Mouse (Mus musculus): Measurements from ENCODE around the gene Dnajb4.
A peak's percentile ranks its signal among the peaks of the same experiment; 100 is the strongest.

Gene Dnajb4

DNA sequence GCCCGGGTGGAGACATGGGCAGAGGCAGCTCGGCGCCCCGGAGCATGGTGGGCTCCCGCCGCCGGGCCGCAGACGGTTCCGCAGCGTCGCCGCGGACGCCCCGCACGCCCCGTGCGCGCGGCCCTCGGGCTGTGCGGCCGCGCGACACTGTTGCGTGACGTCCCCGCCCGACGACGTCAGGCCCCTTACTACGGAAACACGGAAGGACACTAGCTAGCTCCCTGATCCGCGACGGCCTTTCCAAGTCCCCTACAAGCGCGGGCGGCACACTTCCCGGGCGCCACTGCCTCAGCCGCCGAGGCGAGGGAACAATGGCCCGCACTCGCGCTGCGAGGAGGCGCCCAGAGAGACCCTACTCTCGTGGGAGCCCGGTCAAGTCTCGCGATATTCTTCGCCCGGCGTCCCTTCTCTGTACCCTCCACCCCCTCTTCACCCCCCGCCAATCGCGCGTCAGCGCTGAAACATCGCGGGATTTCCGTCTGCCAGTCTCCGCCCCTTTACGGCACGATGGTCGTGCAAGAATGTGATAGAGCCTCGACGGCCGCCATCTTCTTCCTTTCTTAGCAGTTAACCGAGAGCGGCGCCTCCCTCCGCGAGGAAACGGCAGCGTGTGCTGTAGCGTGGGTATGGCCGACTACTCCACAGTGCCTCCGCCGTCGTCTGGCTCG is at the start of gene Dnajb4, which contains the start of gene Fubp1:
Gene Dnajb4 (minus strand): TSS at position 336 of the 668 bp plus-strand sequence.
Gene Fubp1 (plus strand): TSS at position 456 of the 668 bp plus-strand sequence.
- peak; percentile 100 for DNase-seq (ENCODE audit: low read depth, low spot score)

DNA sequence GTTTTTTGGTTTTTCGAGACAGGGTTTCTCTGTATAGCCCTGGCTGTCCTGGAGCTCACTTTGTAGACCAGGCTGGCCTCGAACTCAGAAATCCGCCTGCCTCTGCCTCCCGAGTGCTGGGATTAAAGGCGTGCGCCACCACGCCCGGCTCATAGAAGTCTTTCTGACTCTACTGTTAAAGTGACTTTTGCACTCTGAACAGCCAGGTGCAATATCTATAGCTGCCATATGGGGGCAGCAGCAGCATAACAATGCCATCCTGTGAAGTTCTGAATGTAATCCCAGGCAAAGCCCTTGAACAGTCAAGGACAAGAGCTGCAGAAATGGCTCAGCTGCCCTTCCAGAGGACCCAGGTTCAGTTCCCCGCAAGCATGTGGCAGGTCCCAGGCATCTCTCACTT is 49.3 kb upstream of the Dnajb4 start:
- DNase-seq (ENCODE audit: low read depth, low spot score): peak; percentile 83

DNA sequence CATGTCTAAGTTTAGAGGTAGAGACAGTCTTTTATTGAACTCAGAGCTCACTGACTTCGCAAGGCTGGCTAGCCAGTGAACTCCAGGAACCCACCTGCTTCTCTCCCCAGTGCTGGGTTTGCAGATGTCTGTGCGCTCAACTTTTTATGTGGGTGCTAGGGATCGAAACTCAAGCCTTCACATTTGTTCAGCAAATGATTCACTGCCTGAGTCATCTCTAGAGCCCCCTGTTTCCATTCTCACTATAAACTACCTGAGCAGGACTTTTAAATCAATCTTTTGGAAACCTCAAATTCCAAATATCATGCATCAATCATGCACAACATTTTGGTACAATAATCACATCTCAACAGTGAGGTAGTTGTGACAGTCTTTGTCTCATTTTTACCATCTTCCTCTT is 47.4 kb upstream of the Dnajb4 start:
- no peak for DNase-seq (ENCODE audit: low read depth, low spot score)

DNA sequence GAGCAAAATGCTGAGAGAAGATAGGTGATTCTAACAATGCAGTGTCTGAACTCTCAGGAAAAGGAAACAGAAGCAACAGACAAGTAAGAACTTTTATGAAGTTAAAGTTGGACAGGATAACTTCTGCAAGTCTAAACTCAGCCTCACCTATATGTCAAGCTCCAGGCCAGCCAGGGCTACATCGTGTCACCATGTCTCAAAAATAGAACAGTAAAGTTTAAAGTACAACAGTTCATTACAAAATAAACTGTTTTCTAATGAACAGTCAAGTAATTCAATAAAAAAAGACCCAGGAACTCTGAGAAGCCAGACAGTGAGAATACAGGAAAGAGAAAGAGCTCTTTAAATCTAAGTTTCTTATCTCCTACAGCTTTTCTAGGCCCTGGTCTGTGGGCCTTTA is 40.4 kb upstream of the Dnajb4 start:
- no peak for DNase-seq (ENCODE audit: low read depth, low spot score)

DNA sequence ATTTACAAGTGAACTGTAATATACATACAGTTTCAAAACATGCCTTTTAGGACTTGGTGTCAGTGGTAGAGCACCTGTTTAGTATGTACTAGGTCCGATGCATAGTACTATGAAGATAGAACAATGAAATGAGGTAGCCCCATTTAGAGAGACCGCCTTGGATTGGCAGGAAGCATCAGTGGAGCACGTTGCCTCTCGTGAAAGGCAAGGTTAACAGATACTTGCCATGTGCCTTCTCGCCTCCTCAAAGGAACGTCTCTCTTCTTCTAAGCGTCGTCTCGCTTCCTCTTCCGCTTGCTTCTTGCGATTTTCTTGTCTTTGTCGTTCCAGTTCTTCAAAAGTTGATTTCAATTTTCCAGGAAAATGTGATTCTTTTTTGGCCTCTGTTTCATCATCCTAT is 37.6 kb upstream of the Dnajb4 start:
- no peak for DNase-seq (ENCODE audit: low read depth, low spot score)

DNA sequence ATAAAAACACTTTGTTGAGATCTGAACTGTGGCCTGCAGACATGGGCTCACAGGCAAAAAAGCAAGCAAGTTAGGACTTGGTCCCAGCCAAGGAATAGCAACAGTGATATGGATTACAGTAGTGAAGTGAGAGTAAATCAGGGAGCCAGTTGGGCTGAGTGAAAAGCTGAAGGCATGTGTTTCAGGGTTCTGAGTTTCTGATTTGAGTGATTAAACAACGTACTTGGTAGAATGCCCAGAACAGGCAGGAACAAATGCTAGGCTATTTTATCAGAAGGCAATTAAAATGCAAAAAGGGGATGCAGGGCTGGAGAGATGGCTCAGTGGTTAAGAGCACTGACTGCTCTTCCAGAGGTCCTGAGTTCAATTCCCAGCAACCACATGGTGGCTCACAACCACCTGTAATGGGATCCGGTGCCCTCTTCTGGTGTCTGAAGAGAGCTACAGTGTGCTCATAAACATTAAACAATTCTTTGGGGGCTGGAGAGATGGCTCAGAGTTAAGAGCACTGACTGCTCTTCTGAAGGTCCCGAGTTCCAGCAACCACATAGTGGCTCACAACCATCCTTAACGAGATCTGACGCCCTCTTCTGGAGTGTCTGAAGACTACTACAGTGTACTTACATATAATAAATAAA is 35.3 kb upstream of the Dnajb4 start:
- DNase-seq (ENCODE audit: low read depth, low spot score): no peak

DNA sequence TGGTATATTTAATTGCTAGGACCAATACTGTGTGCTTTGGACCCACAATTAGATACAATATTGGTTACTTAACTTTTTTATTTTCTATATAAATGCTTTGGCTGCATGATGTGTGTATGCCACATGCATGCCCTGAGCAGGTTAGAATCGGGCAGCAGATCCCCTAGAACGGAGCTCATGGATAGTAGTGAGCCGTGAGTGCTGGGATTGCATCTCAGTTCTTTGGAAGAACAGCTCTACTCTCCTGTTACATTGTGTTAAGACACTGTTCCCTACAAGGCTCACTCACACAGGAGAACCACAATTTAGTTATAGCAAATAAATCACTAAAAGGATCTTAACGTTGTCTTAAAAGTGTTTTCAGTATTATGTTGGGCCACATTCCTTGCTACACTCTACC is 33.2 kb upstream of the Dnajb4 start:
- DNase-seq (ENCODE audit: low read depth, low spot score): no peak

DNA sequence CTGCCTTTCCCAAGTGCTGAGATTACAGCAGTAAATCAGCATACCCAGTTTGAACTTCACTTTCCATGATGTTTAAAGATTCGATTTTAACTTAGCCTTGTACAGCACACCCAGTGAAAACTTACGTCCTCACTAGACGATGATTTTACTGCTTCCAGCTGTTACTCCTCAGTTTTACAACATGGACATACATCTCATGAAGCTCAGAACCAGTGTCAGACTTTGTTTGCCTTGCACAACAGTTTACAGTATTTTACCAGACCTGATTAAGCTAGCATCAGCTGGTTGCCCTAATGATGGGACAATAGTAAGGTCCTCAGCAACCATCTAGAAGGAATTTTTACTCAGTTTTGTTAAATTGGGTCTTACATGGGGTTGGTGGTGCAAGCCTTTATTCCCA is 31.0 kb upstream of the Dnajb4 start:
- DNase-seq (ENCODE audit: low read depth, low spot score): no peak

DNA sequence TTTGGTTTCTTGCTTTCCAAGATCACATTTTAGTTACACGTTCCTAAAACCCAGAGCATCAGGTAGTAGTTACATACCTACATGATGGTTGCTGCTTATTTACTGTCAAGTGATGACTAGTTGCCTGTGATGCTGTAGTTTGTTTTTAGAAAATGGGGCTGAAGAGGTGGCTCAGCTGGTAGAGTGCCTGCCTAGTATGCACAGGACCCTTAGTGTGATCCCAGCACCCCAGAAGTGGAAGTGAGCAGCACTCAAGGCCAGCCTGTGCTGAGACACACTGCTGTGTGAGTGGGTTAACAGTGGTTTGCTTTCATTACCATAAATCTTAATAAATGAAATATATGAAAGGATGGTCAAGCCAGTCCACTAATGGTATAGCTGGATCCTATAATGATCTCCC is 29.5 kb upstream of the Dnajb4 start:
- DNase-seq (ENCODE audit: low read depth, low spot score): no peak

DNA sequence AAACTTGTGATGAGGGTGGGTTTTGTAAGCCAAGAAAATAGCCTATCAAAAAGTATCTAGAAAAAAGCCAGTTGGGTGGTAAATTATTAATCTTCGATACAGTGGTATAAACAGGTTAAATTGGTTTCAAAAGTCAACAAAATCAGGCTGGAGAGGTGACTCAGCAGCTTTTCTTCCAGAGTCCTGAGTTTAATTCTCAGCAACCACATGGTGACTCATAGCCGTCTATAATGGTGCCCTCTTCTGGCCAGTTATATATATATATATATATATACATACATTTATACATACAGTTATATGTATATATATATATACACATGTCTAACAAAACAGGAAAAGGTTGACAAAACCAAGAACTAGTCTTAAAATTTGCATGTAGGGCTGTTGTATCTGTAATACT is 28.7 kb upstream of the Dnajb4 start:
- DNase-seq (ENCODE audit: low read depth, low spot score): no peak

DNA sequence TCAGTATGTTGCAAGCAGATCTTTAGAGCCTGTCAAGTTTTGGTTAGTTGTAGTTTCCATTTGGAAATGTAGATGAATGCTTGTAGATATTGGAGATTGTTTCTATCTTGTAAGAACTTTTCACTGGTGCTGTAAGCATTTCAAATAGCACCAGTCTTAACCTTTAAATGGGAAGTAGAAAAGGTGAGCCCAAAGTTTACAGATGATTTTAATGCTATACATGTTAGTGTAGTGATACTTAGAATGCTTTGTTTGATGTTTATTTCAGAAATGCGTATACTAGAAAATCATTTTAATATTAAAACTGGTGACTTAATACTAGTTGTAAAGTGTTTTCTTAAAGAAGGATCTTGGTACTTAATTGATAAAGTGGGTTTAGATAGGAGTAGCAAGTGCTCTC is 25.7 kb upstream of the Dnajb4 start:
- DNase-seq (ENCODE audit: low read depth, low spot score): no peak

DNA sequence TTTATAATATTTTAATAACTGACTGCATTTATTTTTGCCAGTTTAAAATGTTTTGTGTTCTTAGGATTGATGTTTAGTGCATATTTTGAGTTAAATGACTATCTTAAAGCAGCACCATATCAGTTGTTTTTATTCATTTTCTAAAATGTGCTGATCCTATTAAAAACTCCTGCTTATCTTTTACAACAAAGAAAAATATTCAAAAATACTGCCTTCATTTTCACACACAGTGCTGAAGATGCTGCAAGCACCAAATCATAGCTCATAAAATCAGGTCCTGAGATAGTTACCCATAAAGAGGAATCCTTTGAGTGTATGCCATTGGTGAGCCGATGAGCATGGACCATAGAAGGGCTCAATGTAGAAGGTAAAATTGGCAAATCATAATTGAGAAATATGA is 25.1 kb upstream of the Dnajb4 start:
- no peak for DNase-seq (ENCODE audit: low read depth, low spot score)

DNA sequence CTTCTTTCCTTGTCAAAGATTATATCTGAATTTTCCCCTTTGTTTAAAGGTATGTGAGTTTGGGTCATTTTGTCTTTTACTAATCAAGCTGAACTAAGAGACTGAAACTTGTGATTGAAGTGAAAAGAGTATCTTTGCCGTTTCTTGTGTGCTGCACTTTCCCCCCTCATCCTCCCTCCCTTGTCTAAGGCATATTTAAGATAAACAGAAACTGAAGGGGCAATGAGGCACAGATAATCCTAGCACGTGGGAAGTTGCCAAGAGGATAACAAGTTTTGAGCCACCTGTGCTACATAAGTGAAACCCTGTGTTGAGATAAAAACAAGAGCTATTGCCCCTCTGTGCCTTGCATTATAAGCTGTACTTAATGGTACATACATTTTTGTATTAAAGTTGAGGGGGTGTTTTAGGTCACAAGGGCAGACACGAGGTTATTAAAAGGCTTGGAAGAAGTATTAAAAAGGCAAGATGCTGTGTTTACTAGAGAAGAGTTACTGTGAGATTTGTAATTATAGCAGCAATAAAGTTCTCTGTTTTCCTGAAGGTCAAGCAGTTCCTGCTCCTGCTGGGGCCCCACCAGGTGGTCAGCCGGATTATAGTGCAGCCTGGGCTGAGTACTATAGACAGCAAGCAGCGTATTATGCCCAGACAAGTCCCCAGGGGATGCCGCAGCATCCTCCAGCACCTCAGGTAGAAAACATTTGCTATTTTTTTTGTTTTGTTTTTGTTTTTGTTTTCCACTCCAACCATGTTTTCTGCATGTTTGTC is 21.4 kb upstream of the Dnajb4 start:
- DNase-seq (ENCODE audit: low read depth, low spot score): no peak

DNA sequence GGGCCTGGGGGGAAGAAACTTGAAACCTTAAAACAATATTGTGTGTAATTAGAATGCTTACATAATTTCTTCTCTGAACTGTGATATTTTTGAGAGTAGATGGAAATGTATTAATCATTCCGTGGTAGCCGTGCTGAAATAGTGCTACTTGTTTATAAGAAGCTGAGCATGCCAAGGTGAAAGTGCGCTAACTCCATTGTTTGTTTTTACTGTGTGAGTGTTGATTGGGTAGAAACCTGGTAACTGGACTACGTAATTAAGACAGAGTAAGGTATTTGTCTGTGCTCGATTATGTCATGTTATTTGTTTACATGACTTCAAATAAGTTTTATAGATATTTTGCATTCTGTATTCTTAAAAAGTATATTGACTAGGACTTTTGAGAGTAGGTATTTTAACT is 19.2 kb upstream of the Dnajb4 start:
- DNase-seq (ENCODE audit: low read depth, low spot score): no peak

DNA sequence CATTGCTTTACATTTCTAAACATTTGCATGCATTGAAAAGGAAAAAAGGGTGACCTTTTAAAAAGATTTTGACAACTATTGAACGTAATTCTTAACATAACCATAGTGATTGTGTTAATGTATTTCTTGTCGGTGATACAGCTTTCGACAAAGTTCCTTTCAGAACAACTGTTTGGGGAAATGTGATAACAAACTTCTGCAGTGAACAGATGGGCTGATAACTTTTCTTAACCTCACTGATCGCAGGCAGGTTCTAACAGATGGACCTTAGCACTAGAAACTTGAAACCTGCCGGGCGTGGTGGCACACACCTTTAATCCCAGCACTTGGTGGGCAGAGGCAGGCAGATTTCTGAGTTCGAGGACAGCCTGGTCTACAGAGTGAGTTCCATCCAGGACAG is 18.7 kb upstream of the Dnajb4 start:
- DNase-seq (ENCODE audit: low read depth, low spot score): no peak

DNA sequence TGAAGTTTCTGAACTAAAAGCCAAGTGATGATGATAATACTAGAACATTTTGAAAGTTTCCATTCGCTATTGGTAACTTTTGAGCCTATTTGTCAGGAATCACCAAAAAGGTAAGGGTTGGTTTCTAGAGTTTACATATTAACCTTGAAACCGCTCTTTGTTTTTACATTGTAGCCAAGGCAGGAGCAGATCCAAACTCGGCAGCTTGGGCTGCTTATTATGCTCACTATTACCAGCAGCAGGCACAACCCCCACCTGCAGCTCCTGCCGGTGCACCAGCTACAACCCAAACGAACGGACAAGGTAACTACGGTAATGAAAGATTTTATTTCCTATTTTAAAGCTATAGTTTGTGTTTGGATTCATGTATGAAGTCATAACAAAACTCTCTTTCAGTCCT is 15.8 kb upstream of the Dnajb4 start:
- no peak for DNase-seq (ENCODE audit: low read depth, low spot score)

DNA sequence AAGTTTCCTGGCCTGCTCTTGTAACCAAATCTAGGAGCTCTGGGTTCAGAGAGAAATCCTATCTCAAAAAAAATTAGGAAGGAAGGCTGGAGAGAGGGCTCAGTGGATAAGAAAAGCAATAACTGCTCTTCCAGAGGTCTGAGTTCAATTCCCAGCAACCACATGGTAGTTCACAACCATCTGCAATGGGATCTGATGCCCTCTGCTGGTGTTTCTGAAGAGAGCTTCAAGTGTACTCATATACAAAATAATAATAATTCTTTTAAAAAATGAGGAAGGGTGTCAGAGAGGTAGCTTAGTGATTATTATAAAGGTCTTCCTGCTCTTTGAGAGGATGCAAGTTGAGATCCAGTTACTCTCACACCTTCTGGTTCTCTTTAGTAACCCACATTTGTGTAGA is 14.8 kb upstream of the Dnajb4 start:
- DNase-seq (ENCODE audit: low read depth, low spot score): no peak

DNA sequence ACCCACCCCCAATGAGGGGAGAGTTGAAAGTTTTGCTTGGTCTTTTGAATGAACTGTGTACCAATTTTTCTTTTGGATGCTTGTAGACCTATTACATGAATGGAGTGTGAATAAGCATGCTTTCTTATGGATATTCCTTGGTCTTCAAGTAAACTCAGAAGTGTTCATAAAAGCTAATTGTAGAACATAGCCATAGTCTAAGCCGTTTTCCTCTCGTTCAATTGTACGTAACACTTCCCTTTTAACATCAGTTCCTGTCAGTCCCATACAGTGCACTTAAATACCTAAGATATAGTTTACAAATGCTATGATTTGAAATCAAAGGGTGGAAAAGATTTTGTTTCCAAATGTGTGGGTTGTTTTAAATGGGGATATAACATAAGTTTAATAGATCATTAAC is 3.3 kb upstream of the Dnajb4 start:
- no peak for DNase-seq (ENCODE audit: low read depth, low spot score)

DNA sequence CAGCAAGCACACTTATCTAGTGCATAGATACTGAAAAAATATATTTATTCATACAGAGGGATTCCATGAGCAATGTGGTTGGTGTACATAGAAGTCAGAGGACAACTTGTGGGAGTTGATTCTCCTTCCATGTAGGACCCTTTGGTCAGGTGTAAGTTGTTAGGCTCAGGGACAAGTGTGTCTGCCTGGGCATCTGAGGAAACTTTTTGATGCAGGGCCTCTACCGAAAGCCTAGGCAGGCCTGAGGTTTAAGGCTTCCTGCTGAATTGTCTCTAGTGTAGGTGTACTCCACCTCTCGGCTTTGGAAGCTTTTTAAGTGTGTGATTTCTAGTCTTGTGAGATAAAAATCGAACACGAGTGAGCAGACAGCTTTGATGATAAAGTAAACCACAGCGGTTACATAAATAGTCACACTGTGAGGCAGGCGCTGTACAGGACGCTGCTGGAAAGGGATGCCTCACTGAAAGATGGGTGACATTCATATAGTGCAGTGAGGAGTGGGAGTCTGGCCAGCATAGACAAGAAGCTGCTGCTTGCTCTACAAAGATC is 1.7 kb upstream of the Dnajb4 start:
- no peak for DNase-seq (ENCODE audit: low read depth, low spot score)

DNA sequence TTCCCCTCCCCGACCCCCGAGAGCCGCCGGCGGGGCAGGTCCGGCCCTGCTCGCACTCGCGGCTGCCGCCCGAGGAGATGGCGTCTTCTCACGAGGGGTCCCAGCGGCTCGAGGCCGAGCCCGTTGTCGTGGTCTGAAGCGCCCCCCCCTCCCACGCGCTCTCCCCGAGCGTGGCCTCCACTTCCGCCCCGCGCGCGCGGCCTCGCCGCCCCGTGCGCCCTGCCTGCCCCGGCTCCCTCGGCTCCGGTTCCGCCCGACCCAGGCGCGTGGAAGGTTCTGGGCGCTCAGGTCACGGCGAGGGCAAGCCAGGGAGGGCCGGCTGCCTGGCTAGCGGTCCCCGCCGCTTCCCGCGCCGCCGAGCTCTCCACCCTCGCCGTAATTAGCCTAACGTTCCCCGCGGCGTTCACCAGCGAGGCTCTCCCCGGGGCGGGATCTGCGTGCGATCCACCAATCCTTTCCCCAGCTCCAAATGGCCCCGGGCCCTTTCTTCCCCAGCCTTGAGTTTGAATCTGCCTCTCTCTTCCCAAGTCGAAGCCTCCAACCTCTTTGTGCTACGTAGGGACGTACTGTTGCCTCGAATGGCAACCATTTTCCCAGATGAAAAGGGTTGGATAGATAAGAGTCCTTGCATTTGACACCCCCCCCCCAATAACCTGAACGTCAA is 758 bp upstream of the Dnajb4 start:
- DNase-seq (ENCODE audit: low read depth, low spot score): peak; percentile 74

DNA sequence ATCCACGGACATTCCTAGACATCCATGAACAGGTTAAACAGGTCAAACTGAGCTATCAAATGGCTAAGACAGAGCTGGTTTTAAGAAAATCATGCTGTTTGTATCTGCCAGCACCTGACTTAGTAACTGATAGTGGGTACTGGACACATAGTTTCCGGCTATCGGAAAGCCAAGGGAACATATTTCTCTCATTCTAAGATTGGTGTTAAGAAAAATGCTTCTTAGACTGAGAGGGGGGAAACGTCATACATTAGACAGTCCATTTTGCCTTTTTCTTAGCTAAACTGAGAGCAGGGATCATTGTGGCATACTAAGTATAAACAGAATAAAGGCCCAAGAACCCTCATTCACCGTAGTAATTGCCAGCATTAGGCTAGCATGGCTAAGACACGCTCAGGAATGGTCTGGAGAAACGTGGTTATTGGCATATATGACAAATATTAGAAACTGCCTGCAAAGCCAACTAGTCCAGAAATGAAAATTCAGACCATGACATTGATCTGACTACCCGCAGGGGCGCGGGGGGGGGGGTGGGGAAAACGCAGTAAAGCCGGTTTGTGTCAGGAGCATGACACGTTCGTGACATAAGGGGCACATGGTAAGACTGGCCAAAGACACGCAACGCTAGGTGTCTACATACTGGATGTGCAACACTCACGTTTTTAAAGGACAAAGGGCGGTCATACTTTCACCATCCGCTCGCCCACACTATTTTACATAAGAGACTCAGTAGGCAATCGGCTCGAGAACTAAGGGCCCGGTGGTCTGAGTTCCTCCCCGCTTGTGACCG is 730 bp downstream of the Dnajb4 start:
- peak; percentile 72 for DNase-seq (ENCODE audit: low read depth, low spot score)

Data from mesoderm, embryonic 11.5 days (tissue).